Mouse (Mus musculus) regulatory T cell (primary cell): ENCODE data around the gene Otor.

Experiments used
- in situ Hi-C: fragments of 300-600 bp; cut with MboI, MseI; formaldehyde crosslinking; loops from one replicate; pipeline ENCODE4 v1.15.1; 2025; ENCODE audit warnings: high pct_unique_total_duplicates

Gene Otor

GRCm38 (mm10) chr2:143118221-143118620 lies 39.9 kb downstream of the Otor start:
- in situ Hi-C loops: no loop called here

- in situ Hi-C loops: no loop called here
These were observed 52.9 kb downstream of the Otor start for GRCm38 (mm10) chr2:143131098-143131646.
